Mouse (Mus musculus) midbrain, embryonic 10.5 days (tissue): ENCODE measurements around the gene Uqcc1. TPM values are rescaled to one million over a fixed set of nuclear protein-coding genes. Genes with fewer than 3 reads are reported as not detected.

Experiments
- DNase-seq: peaks from one replicate; pipeline ENCODE4 v3.0.0-alpha.2; 2017; ENCODE audit warnings: low spot score
- H3K27ac ChIP-seq: fragments of 300-500 bp; sonication (generic); replicated peaks from 2 replicates; pipeline ENCODE4 v1.5.1; 2016; ENCODE audit warnings: mild to moderate bottlenecking
- H3K27me3 ChIP-seq: fragments of 300-500 bp; sonication (generic); 2 replicates; pipeline ENCODE4 v1.6.1; 2016; ENCODE audit warnings: low read depth, mild to moderate bottlenecking; ENCODE audit not compliant: poor library complexity, severe bottlenecking
- H3K36me3 ChIP-seq: fragments of 300-500 bp; sonication (generic); 2 replicates; pipeline ENCODE4 v1.6.1; 2016; ENCODE audit warnings: mild to moderate bottlenecking, moderate library complexity
- H3K4me1 ChIP-seq: fragments of 300-500 bp; sonication (generic); 2 replicates; pipeline ENCODE4 v1.6.1; 2016
- H3K4me3 ChIP-seq: fragments of 300-500 bp; sonication (generic); 2 replicates; pipeline ENCODE4 v1.5.1; 2016; ENCODE audit warnings: mild to moderate bottlenecking, moderate library complexity
- H3K9me3 ChIP-seq: fragments of 300-500 bp; sonication (generic); replicated peaks from 2 replicates; pipeline ENCODE4 v1.6.1; 2016; ENCODE audit warnings: mild to moderate bottlenecking
- WGBS: fragments of 180-500 bp; shearing (Covaris S2); methylation state at CpG from one replicate; pipeline ENCODE4 v1.1.7; 2016; 5-methylcytosine and 5-hydroxymethylcytosine counted together
- polyA plus RNA-seq: library from polyadenylated mRNA; unstranded; fragments of >200 nt; fragmentation: Nextera tagmentation; extraction: Ambion mirVana; gene quantifications from 2 replicates; pipeline ENCODE4 v1.2.1, GENCODE M21; 2016

Uqcc1 gene
- polyA plus RNA-seq, 1 experiment from 2014 or later: 81.9 TPM

DNA sequence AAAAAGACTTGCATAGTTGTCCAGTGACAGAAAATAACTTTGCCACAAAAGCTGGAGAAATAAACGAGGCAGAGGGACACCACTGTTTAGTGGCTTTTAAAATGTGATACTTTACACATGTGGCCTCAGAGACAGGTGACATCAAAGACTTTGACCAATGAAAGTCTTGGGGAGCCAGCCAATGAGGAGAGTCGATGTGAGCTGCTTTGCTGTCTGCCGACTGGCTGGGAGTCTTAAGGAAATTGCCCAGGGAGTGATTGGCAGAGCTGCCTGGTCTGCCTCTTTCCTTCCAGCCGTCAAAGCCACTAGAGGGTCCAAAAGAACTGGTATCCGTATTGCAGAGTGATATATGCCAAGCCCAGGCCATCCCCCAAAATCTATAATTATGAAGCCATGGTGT lies 115.3 kb downstream of the Uqcc1 start:
- H3K36me3 ChIP-seq: peaks cover 8% of the 10 kb centered on the region
- H3K27me3 ChIP-seq: 0 out of 2 replicates have a peak, but pooled peaks cover 6% of the 10 kb centered on the region
- H3K4me1 ChIP-seq: peaks cover 22% of the 10 kb centered on the region
- H3K9me3 ChIP-seq: no peaks in the 10 kb centered on the region
- no peak overlapping the region for H3K4me3 ChIP-seq
- WGBS: 36% methylated on average over 5 of the region's 5 CpGs
- H3K27ac ChIP-seq: no peak overlapping the region
- DNase-seq: no peak

GRCm38 (mm10) chr2:155812637-155813036 lies 117.5 kb downstream of the Uqcc1 start:
- DNase-seq: no peak
- Histone ChIP-seq H3K36me3 (no peaks in the 10 kb centered on the region; the same call in 1 of the 2 replicates), H3K4me3 (no peak overlapping the region), H3K4me1 (peaks cover under 1% of the 10 kb centered on the region; the same call in 1 of the 2 replicates), H3K27me3 (0 out of 2 replicates have a peak, but pooled peaks cover 6% of the 10 kb centered on the region), H3K9me3 (no peaks in the 10 kb centered on the region), H3K27ac (no peak overlapping the region)
- 84% methylated on average over 4 of the region's 4 CpGs for WGBS

DNA sequence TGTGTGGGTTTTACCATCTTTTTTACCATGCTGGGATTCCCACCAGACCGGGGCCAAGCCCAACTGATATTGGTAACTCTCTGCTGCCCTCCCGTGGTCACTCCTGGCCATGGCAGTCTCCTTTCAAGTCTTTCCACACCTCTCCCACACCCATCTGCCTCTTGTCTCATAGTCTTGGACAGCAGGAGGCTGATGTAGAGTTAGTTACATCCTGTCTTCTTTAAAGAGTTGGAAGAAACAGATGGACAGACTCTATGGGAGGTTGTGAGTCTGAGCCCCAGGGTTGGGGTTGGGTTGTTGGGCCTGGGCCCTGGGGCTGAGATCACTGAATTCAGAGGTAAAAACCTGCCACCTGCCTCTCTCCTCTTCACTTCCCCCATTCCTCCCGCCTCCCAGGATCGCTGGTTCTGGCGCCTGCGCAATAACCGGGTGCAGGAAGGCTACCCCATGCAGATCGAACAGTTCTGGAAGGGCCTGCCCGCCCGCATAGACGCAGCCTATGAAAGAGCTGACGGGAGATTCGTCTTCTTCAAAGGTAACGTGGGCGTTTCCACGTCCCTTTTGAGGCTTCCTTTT lies 118.2 kb downstream of the Uqcc1 start:
- Histone ChIP-seq H3K27me3 (0 out of 2 replicates have a peak, but pooled peaks cover 6% of the 10 kb centered on the region), H3K36me3 (no peaks in the 10 kb centered on the region; the same call in 1 of the 2 replicates), H3K4me3 (no peak overlapping the region), H3K9me3 (no peaks in the 10 kb centered on the region), H3K4me1 (no peaks in the 10 kb centered on the region), H3K27ac (no peak overlapping the region)
- DNase-seq: peak; percentile 77
- WGBS: 44% methylated on average over 16 of the region's 16 CpGs

DNA sequence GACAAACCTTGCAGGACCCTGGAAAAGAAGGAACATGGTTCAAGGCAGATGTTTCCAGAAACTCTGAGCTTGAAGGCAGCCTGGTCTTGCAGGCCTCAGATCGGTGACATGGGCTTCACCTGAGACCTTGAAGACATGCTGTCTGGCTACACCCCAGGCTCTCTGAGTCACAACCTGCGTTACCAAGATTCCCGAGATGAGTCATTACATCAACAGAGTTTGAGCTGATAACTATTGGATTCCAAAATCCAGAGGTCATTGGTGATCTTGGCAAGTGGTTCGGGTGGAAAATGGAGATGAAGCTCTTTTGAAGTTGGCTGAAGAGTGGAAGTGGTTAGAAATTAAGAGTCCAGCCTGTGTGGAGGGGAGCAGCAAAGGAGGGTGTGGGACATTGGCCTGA lies 120.5 kb downstream of the Uqcc1 start:
- Histone ChIP-seq H3K27ac (no peak overlapping the region), H3K9me3 (no peaks in the 10 kb centered on the region), H3K27me3 (no peaks in the 10 kb centered on the region), H3K36me3 (no peaks in the 10 kb centered on the region), H3K4me1 (no peaks in the 10 kb centered on the region), H3K4me3 (no peak overlapping the region)
- DNase-seq: no peak
- WGBS: 92% methylated on average over 4 of the region's 4 CpGs

DNA sequence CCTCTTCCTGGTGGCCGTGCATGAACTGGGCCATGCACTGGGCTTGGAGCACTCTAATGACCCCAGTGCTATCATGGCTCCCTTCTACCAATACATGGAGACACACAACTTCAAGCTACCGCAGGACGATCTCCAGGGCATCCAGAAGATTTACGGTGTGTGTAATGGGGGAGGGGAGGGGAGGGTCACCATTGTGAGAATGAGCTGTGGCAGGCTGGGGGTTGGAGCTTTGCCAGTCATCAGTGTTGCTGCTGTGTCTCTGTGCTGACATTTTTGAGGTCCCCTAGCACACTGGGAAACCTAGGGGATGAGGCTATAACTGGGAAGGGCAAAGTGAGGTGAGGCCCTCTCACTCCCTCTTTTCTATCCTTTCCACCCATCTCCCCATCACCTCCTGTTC lies 122.7 kb downstream of the Uqcc1 start:
- Histone ChIP-seq H3K4me3 (no peak overlapping the region), H3K4me1 (no peaks in the 10 kb centered on the region), H3K9me3 (no peaks in the 10 kb centered on the region), H3K27me3 (no peaks in the 10 kb centered on the region), H3K36me3 (no peaks in the 10 kb centered on the region), H3K27ac (no peak overlapping the region)
- WGBS: 85% methylated on average over 4 of the region's 4 CpGs
- DNase-seq: no peak

GRCm38 (mm10) chr2:155806548-155806947 lies 123.6 kb downstream of the Uqcc1 start:
- H3K9me3 ChIP-seq: no peaks in the 10 kb centered on the region
- WGBS: 82% methylated on average over 5 of the region's 5 CpGs
- no peak for DNase-seq
- H3K27me3 ChIP-seq: no peaks in the 10 kb centered on the region
- no peaks in the 10 kb centered on the region for H3K36me3 ChIP-seq
- no peak overlapping the region for H3K27ac ChIP-seq
- H3K4me3 ChIP-seq: no peak overlapping the region
- no peaks in the 10 kb centered on the region for H3K4me1 ChIP-seq

- Histone ChIP-seq H3K4me3 (no peak overlapping the region), H3K36me3 (no peaks in the 10 kb centered on the region), H3K4me1 (no peaks in the 10 kb centered on the region), H3K9me3 (no peaks in the 10 kb centered on the region), H3K27ac (no peak overlapping the region), H3K27me3 (no peaks in the 10 kb centered on the region)
- DNase-seq: no peak
- WGBS: 84% methylated on average over 6 of the region's 6 CpGs
These were observed 124.2 kb downstream of the Uqcc1 start for GRCm38 (mm10) chr2:155805925-155806255.

- Histone ChIP-seq H3K4me3 (no peak overlapping the region), H3K27ac (no peak overlapping the region), H3K36me3 (no peaks in the 10 kb centered on the region), H3K4me1 (no peaks in the 10 kb centered on the region), H3K9me3 (no peaks in the 10 kb centered on the region), H3K27me3 (no peaks in the 10 kb centered on the region)
- DNase-seq: no peak
- WGBS: 70% methylated on average over 6 of the region's 6 CpGs
These were observed 124.7 kb downstream of the Uqcc1 start for GRCm38 (mm10) chr2:155805231-155805924.

DNA sequence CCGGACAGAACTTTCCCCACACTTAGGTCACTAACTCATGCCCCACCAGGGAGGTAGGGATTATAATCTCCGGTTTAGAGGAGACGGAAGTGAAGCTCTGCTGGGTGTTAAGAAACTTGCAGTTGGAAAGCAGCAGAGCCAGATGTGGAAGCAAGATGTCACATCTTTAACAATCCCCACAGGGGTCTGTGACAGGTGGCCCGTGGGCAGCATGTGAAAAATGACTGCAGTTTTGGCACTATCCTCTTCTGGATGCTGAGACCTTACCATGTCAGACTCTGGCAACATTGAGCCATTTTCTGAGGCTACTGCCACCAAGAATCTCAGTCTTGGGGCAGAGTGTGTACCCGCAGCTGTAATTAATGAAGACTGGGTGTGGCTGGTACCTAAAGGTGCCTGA lies 126.1 kb downstream of the Uqcc1 start:
- no peaks in the 10 kb centered on the region for H3K9me3 ChIP-seq
- H3K4me3 ChIP-seq: no peak overlapping the region
- no peak overlapping the region for H3K27ac ChIP-seq
- no peaks in the 10 kb centered on the region for H3K4me1 ChIP-seq
- WGBS: 77% methylated on average over 5 of the region's 5 CpGs
- no peaks in the 10 kb centered on the region for H3K36me3 ChIP-seq
- no peaks in the 10 kb centered on the region for H3K27me3 ChIP-seq
- no peak for DNase-seq

DNA sequence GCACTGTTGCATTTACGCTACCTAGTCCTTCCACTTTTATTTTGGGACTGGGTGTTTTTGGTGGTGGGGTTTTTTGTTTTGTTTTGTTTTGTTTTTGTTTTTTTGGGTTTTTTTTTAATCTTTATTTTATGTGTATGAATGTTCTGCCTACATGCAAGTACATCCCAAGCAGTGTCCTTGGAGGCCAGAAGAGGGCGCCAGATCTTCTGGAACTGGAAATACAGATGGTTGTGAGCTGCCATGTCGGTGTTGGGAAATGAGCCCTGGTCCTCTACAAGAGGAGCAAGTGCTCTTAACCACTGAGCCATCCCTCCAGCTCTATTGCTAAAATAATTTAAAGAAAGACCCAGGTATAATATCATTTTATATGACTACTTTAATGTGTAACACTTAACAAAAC lies 127.3 kb downstream of the Uqcc1 start:
- no peak for DNase-seq
- H3K4me3 ChIP-seq: no peak overlapping the region
- H3K36me3 ChIP-seq: no peaks in the 10 kb centered on the region
- no peaks in the 10 kb centered on the region for H3K27me3 ChIP-seq
- H3K9me3 ChIP-seq: no peaks in the 10 kb centered on the region
- H3K27ac ChIP-seq: no peak overlapping the region
- WGBS: 63% methylated on average over 3 of the region's 3 CpGs
- no peaks in the 10 kb centered on the region for H3K4me1 ChIP-seq

- 67% methylated on average over 3 of the region's 3 CpGs for WGBS
- H3K27me3 ChIP-seq: no peaks in the 10 kb centered on the region
- no peak overlapping the region for H3K27ac ChIP-seq
- no peaks in the 10 kb centered on the region for H3K4me1 ChIP-seq
- H3K36me3 ChIP-seq: no peaks in the 10 kb centered on the region
- no peak overlapping the region for H3K4me3 ChIP-seq
- H3K9me3 ChIP-seq: no peaks in the 10 kb centered on the region
- DNase-seq: no peak
These were observed 131.5 kb downstream of the Uqcc1 start for GRCm38 (mm10) chr2:155798613-155799012.
